Mouse (Mus musculus) activated CD4-positive, CD25-positive, alpha-beta regulatory T cell, adult 4 months (primary cell): ENCODE data around the gene Ppm1l. TPM values are rescaled to one million over a fixed set of nuclear protein-coding genes. Genes with fewer than 3 reads are reported as not detected.

Source experiments
- ATAC-seq: one replicate; pipeline ENCODE4 v1.8.0; 2017
- polyA plus RNA-seq, 2 experiments: library from polyadenylated mRNA; unstranded; fragments of 100-300 nt; shearing (Covaris generic); gene quantifications; one replicate each; pipeline ENCODE4 v1.2.1; 2017

Ppm1l gene
- polyA plus RNA-seq, 2 experiments from 2014 or later: 2.9 to 3.2 TPM

GRCm38 (mm10) chr3:69497178-69497577 lies 180.5 kb downstream of the Ppm1l start:
- ATAC-seq: no peak

GRCm38 (mm10) chr3:69502009-69502408 lies 185.3 kb downstream of the Ppm1l start:
- no peak for ATAC-seq

- no peak for ATAC-seq
Observed at GRCm38 (mm10) chr3:69502527-69502926, 185.9 kb downstream of the Ppm1l start.

GRCm38 (mm10) chr3:69505090-69505489 lies 188.4 kb downstream of the Ppm1l start:
- no peak for ATAC-seq

- ATAC-seq: no peak
Observed at GRCm38 (mm10) chr3:69506352-69506751, 189.7 kb downstream of the Ppm1l start.

- no peak for ATAC-seq
Observed at GRCm38 (mm10) chr3:69509411-69509952, 192.8 kb downstream of the Ppm1l start.

- ATAC-seq: no peak
Observed at GRCm38 (mm10) chr3:69511881-69512280, 195.2 kb downstream of the Ppm1l start.

- no peak for ATAC-seq
Observed at GRCm38 (mm10) chr3:69512402-69512801, 195.7 kb downstream of the Ppm1l start.

- ATAC-seq: no peak
Observed at GRCm38 (mm10) chr3:69515730-69516350, 199.2 kb downstream of the Ppm1l start.

GRCm38 (mm10) chr3:69519188-69519587 lies 202.5 kb downstream of the Ppm1l start:
- ATAC-seq: no peak

- ATAC-seq: no peak
Observed at GRCm38 (mm10) chr3:69519789-69520558, 203.3 kb downstream of the Ppm1l start.

- ATAC-seq: no peak
Observed at GRCm38 (mm10) chr3:69522270-69522669, 205.6 kb downstream of the Ppm1l start.

- peak; percentile 36 for ATAC-seq
Observed at GRCm38 (mm10) chr3:69524356-69525071, 207.9 kb downstream of the Ppm1l start.

- ATAC-seq: peak; percentile 43
Observed at GRCm38 (mm10) chr3:69525072-69525529, 208.4 kb downstream of the Ppm1l start.

GRCm38 (mm10) chr3:69527384-69527783 lies 210.7 kb downstream of the Ppm1l start:
- no peak for ATAC-seq

GRCm38 (mm10) chr3:69529576-69529975 lies 212.9 kb downstream of the Ppm1l start:
- ATAC-seq: no peak

GRCm38 (mm10) chr3:69531511-69531910 lies 214.8 kb downstream of the Ppm1l start:
- ATAC-seq: no peak

- ATAC-seq: no peak
Observed at GRCm38 (mm10) chr3:69532687-69533086, 216.0 kb downstream of the Ppm1l start.

GRCm38 (mm10) chr3:69535486-69535885 lies 218.8 kb downstream of the Ppm1l start:
- ATAC-seq: no peak

GRCm38 (mm10) chr3:69535941-69536647 lies 219.4 kb downstream of the Ppm1l start:
- ATAC-seq: no peak

- ATAC-seq: no peak
Observed at GRCm38 (mm10) chr3:69542962-69543361, 226.3 kb downstream of the Ppm1l start.

GRCm38 (mm10) chr3:69543730-69544129 lies 227.1 kb downstream of the Ppm1l start:
- no peak for ATAC-seq
